Mouse (Mus musculus) testis, adult 2 months (tissue): ENCODE results near the gene Crybg2. TPM values are rescaled to one million over a fixed set of nuclear protein-coding genes. Genes with fewer than 3 reads are reported as not detected.

Experiments
- H3K27ac ChIP-seq: fragments of 200-500 bp; 2 replicates; pipeline ENCODE4 v1.5.1; 2012; ENCODE audit warnings: low read depth, low read length; ENCODE audit not compliant: control insufficient read depth, insufficient read depth
- H3K27me3 ChIP-seq: fragments of 200-500 bp; 2 replicates; pipeline ENCODE4 v1.6.1; 2012; ENCODE audit warnings: mild to moderate bottlenecking, low read length, moderate library complexity; ENCODE audit not compliant: control insufficient read depth, insufficient read depth
- H3K36me3 ChIP-seq: fragments of 200-500 bp; 2 replicates; pipeline ENCODE4 v1.6.1; 2012; ENCODE audit warnings: mild to moderate bottlenecking, low read length; ENCODE audit not compliant: control insufficient read depth, insufficient read depth
- H3K4me1 ChIP-seq: fragments of 200-500 bp; 2 replicates; pipeline ENCODE4 v1.6.1; 2012; ENCODE audit warnings: low read length; ENCODE audit not compliant: control insufficient read depth, insufficient read depth
- H3K4me3 ChIP-seq: fragments of 200-500 bp; 2 replicates; pipeline ENCODE4 v1.5.1; 2012; ENCODE audit warnings: low read depth, mild to moderate bottlenecking, low read length, moderate library complexity, mixed read lengths; ENCODE audit not compliant: control insufficient read depth
- CTCF ChIP-seq: fragments of 200-500 bp; IDR thresholded peaks from 2 replicates; pipeline ENCODE4 v1.5.1; 2012; ENCODE audit warnings: low read depth, mild to moderate bottlenecking, inconsistent platforms, low read length, moderate library complexity; ENCODE audit not compliant: control insufficient read depth, insufficient read depth, insufficient replicate concordance
- POLR2A ChIP-seq: fragments of 200-500 bp; IDR thresholded peaks from 2 replicates; pipeline ENCODE4 v1.6.1; 2012; ENCODE audit warnings: low read depth, mild to moderate bottlenecking, inconsistent platforms, low read length, moderate library complexity; ENCODE audit not compliant: control insufficient read depth
- polyA plus RNA-seq: library from polyadenylated mRNA; depleted of rRNA; stranded (reverse); fragments of >200 nt; gene quantifications from 2 replicates; pipeline ENCODE4 v1.2.3, GENCODE M21; 2012

Crybg2 gene
- polyA plus RNA-seq, 1 experiment = 2.4 TPM

- H3K4me3 ChIP-seq = peak within 1 kb of the TSS; percentile 93
- H3K36me3 ChIP-seq = no peaks in the 10 kb centered on the region
- H3K27me3 ChIP-seq = no peaks in the 10 kb centered on the region
- peak within 1 kb of the TSS; percentile 82 for H3K27ac ChIP-seq
- TF ChIP-seq POLR2A (peak; percentile 94), CTCF (no peak)
- no peaks in the 10 kb centered on the region; the same call in 1 of the 2 replicates for H3K4me1 ChIP-seq
Observed at GRCm38 (mm10) chr4:134101979-134102741, 41.5 kb downstream of the Crybg2 start, which contains the start of gene Ubxn11. Ubxn11 (plus strand) TSS chr4:134102570.

GRCm38 (mm10) chr4:134102742-134103119, 42.1 kb downstream of the Crybg2 start:
- Histone ChIP-seq H3K4me3 (peak overlapping the region; percentile 93), H3K27ac (peak overlapping the region; percentile 82), H3K36me3 (no peaks in the 10 kb centered on the region), H3K27me3 (no peaks in the 10 kb centered on the region), H3K4me1 (no peaks in the 10 kb centered on the region; the same call in 1 of the 2 replicates)
- TF ChIP-seq POLR2A = no peak
- TF ChIP-seq CTCF = no peak

- Histone ChIP-seq H3K4me1 (no peaks in the 10 kb centered on the region; the same call in 1 of the 2 replicates), H3K27me3 (no peaks in the 10 kb centered on the region), H3K27ac (no peak overlapping the region), H3K36me3 (no peaks in the 10 kb centered on the region; the same call in 1 of the 2 replicates), H3K4me3 (no peak overlapping the region)
- TF ChIP-seq POLR2A = no peak
- TF ChIP-seq CTCF = no peak
Observed at GRCm38 (mm10) chr4:134106105-134106504, 45.5 kb downstream of the Crybg2 start.

GRCm38 (mm10) chr4:134107730-134108129, 47.1 kb downstream of the Crybg2 start:
- Histone ChIP-seq H3K27ac (no peak overlapping the region), H3K4me3 (no peak overlapping the region), H3K4me1 (peaks cover 2% of the 10 kb centered on the region), H3K27me3 (no peaks in the 10 kb centered on the region), H3K36me3 (no peaks in the 10 kb centered on the region; the same call in 1 of the 2 replicates)
- TF ChIP-seq POLR2A (no peak), CTCF (no peak)

GRCm38 (mm10) chr4:134108196-134108595, 47.6 kb downstream of the Crybg2 start:
- Histone ChIP-seq H3K27ac (no peak overlapping the region), H3K4me3 (no peak overlapping the region), H3K4me1 (peaks cover 2% of the 10 kb centered on the region), H3K36me3 (no peaks in the 10 kb centered on the region; the same call in 1 of the 2 replicates), H3K27me3 (no peaks in the 10 kb centered on the region)
- TF ChIP-seq POLR2A = no peak
- TF ChIP-seq CTCF = no peak

- H3K27me3 ChIP-seq = no peaks in the 10 kb centered on the region
- no peaks in the 10 kb centered on the region; the same call in 1 of the 2 replicates for H3K36me3 ChIP-seq
- H3K27ac ChIP-seq = no peak overlapping the region
- TF ChIP-seq CTCF (no peak), POLR2A (no peak)
- peaks cover 6% of the 10 kb centered on the region for H3K4me1 ChIP-seq
- H3K4me3 ChIP-seq = no peak overlapping the region
Observed at GRCm38 (mm10) chr4:134110653-134111052, 50.0 kb downstream of the Crybg2 start.

- Histone ChIP-seq H3K27ac (no peak overlapping the region), H3K27me3 (no peaks in the 10 kb centered on the region), H3K4me3 (no peak overlapping the region), H3K4me1 (peaks cover 6% of the 10 kb centered on the region), H3K36me3 (no peaks in the 10 kb centered on the region; the same call in 1 of the 2 replicates)
- TF ChIP-seq POLR2A (no peak), CTCF (no peak)
Observed at GRCm38 (mm10) chr4:134112403-134112802, 51.8 kb downstream of the Crybg2 start.
